Mouse (Mus musculus): ENCODE results near the gene Gpank1.

Gene Gpank1

GRCm38 (mm10) chr17:35121143-35121799 lies at the start of gene Gpank1:
Gene Gpank1, plus strand, starts transcription at chr17:35121455.
- DNase-seq (ENCODE audit: low spot score in 2 of 2), result peak; percentile 97 to 98

- no peak for DNase-seq (ENCODE audit: low spot score in 2 of 2)
Observed at GRCm38 (mm10) chr17:35074097-35074496, 47.2 kb upstream of the Gpank1 start.

GRCm38 (mm10) chr17:35076507-35077176 lies 44.6 kb upstream of the Gpank1 start, which contains the start of gene Ly6g6e:
Gene Ly6g6e, plus strand, starts transcription at chr17:35076902.
- DNase-seq (ENCODE audit: low spot score in 2 of 2), result no peak

- DNase-seq (ENCODE audit: low spot score in 2 of 2), result no peak
Observed at GRCm38 (mm10) chr17:35077285-35077684, 44.0 kb upstream of the Gpank1 start.

- DNase-seq (ENCODE audit: low spot score in 2 of 2), result no peak
Observed at GRCm38 (mm10) chr17:35077786-35078233, 43.4 kb upstream of the Gpank1 start, which contains the start of gene Ly6g6d. Gene Ly6g6d, minus strand, starts transcription at chr17:35078065.

- DNase-seq (ENCODE audit: low spot score in 2 of 2), result no peak
Observed at GRCm38 (mm10) chr17:35079778-35080177, 41.5 kb upstream of the Gpank1 start.

GRCm38 (mm10) chr17:35080248-35080647 lies 41.0 kb upstream of the Gpank1 start:
- no peak for DNase-seq (ENCODE audit: low spot score in 2 of 2)

- DNase-seq (ENCODE audit: low spot score in 2 of 2), result no peak
Observed at GRCm38 (mm10) chr17:35080710-35081109, 40.5 kb upstream of the Gpank1 start.

GRCm38 (mm10) chr17:35082841-35083576 lies 38.2 kb upstream of the Gpank1 start:
- DNase-seq (ENCODE audit: low spot score in 2 of 2), result no peak

GRCm38 (mm10) chr17:35083929-35084497 lies 37.2 kb upstream of the Gpank1 start:
- DNase-seq (ENCODE audit: low spot score in 2 of 2), result no peak

GRCm38 (mm10) chr17:35085208-35085865 lies 35.9 kb upstream of the Gpank1 start, which contains the start of gene Ly6g6f:
Gene Ly6g6f, minus strand, starts transcription at chr17:35085610.
- no peak for DNase-seq (ENCODE audit: low spot score in 2 of 2)

- no peak for DNase-seq (ENCODE audit: low spot score in 2 of 2)
Observed at GRCm38 (mm10) chr17:35088151-35088550, 33.1 kb upstream of the Gpank1 start.

- DNase-seq (ENCODE audit: low spot score in 2 of 2), result peak; percentile 92 to 97
Observed at GRCm38 (mm10) chr17:35088825-35089644, 32.2 kb upstream of the Gpank1 start, which contains the start of gene Abhd16a. Gene Abhd16a, plus strand, starts transcription at chr17:35089263.

GRCm38 (mm10) chr17:35090166-35090932 lies 30.9 kb upstream of the Gpank1 start:
- no peak for DNase-seq (ENCODE audit: low spot score in 2 of 2)

GRCm38 (mm10) chr17:35092403-35093198 lies 28.7 kb upstream of the Gpank1 start:
- DNase-seq (ENCODE audit: low spot score in 2 of 2), result no peak

- DNase-seq (ENCODE audit: low spot score in 2 of 2), result no peak
Observed at GRCm38 (mm10) chr17:35094475-35095365, 26.5 kb upstream of the Gpank1 start.

- DNase-seq (ENCODE audit: low spot score in 2 of 2), result no peak
Observed at GRCm38 (mm10) chr17:35096597-35096996, 24.7 kb upstream of the Gpank1 start.

- peak; percentile 64 to 69 for DNase-seq (ENCODE audit: low spot score in 2 of 2)
Observed at GRCm38 (mm10) chr17:35097164-35097655, 24.0 kb upstream of the Gpank1 start.

All from right cerebral cortex, adult 2 months (tissue).